Mouse (Mus musculus) B cell, adult 67 days (primary cell): ENCODE measurements around the gene Dock2. TPM values are rescaled to one million over a fixed set of nuclear protein-coding genes. Genes with fewer than 3 reads are reported as not detected.

Experiments
- total RNA-seq, 2 experiments: library from RNA; stranded (reverse); gene quantifications; 4 replicates each; pipeline ENCODE4 v1.2.4; 2023

Gene Dock2
- 100 to 1,000 TPM; 425 to 439 TPM for total RNA-seq

DNA sequence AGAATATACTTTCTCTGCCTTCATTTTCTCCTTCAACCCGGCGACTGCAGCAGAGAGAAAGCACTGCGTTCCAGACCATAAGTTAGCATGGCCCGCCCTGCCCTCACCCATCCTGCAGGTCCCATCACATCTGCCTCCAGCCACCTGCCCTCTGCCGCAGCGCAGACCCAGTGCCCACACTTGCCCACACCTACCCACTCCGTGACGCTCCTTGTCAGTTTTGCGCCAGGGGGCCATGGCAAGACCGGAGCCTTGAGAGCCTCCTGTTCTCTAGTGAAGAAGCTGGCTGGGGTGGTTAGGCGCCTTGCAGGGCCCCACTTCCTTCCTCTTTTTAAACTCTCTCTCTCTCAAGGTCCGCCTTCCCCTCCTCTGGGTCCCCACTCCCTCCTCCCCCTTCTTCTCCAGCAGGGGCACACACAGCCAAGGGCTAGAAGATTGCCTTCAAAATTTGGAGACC, at the start of gene Dock2:
Gene Dock2, minus strand, starts transcription at position 306 of the 457 bp plus-strand sequence.

GRCm38 (mm10) chr11:34314534-34315379, 468.9 kb downstream of the Dock2 start, which contains the start of gene Fam196b:
Gene Fam196b, plus strand, starts transcription at chr11:34314822.

DNA sequence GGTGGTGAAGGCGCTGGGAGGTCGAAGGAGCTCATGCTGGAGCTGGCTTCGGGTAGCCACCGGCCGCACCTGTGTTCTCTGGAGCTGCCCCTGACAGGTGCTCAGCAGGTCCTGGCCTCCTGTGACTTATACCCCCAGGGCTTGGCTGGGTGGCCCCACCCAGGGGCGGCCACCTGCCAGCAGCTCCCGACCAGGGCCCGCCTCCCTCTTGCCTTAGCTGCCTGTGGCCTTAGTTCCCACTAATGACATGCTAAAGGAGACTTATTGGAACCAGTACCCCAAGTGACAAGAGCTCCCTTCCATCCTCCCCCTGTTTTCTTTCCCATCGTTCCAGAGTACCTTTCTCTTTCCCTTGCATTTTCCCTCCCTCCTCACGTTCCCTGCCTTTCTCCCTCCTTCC, 575.7 kb downstream of the Dock2 start, which contains the start of gene Foxi1:
Gene Foxi1, minus strand, starts transcription at position 101 of the 400 bp plus-strand sequence.

Other genes with a start within 250 kb of the Dock2 start
- 1 to 10 TPM; 6.8 to 8.8 TPM for gene Spdl1, start 49.7 kb upstream of the Dock2 start, total RNA-seq